Mouse (Mus musculus) kidney, postnatal 10 days (tissue): ENCODE data around the gene Wls.
A peak's percentile ranks its signal among the peaks of the same experiment; 100 is the strongest.

Source experiments
- DNase-seq: peaks from one replicate; pipeline ENCODE4 v3.0.0; 2021; ENCODE audit warnings: mixed read lengths

Wls gene

GRCm38 (mm10) chr3:159839481-159839880 is at the start of gene Wls:
TSS of gene Wls (plus strand) at chr3:159839672.
- DNase-seq: peak; percentile 87

GRCm38 (mm10) chr3:159789781-159790180 is 49.7 kb upstream of the Wls start:
- DNase-seq: no peak

- no peak for DNase-seq
Measured at GRCm38 (mm10) chr3:159831535-159831934, 7.9 kb upstream of the Wls start.

- peak; percentile 75 for DNase-seq
Measured at GRCm38 (mm10) chr3:159840002-159840816, 737 bp downstream of the Wls start.

GRCm38 (mm10) chr3:159840817-159841390 is 1.4 kb downstream of the Wls start:
- DNase-seq: peak; percentile 34

- no peak for DNase-seq
Measured at GRCm38 (mm10) chr3:159841458-159841857, 2.0 kb downstream of the Wls start.

GRCm38 (mm10) chr3:159843135-159843534 is 3.7 kb downstream of the Wls start:
- DNase-seq: no peak

GRCm38 (mm10) chr3:159847410-159848016 is 8.0 kb downstream of the Wls start:
- no peak for DNase-seq

- DNase-seq: no peak
Measured at GRCm38 (mm10) chr3:159848156-159848555, 8.7 kb downstream of the Wls start.

- DNase-seq: no peak
Measured at GRCm38 (mm10) chr3:159851476-159851875, 12.0 kb downstream of the Wls start.

- DNase-seq: no peak
Measured at GRCm38 (mm10) chr3:159851980-159852379, 12.5 kb downstream of the Wls start.

- no peak for DNase-seq
Measured at GRCm38 (mm10) chr3:159857112-159857511, 17.6 kb downstream of the Wls start.

GRCm38 (mm10) chr3:159865691-159866090 is 26.2 kb downstream of the Wls start:
- DNase-seq: no peak

- no peak for DNase-seq
Measured at GRCm38 (mm10) chr3:159878983-159879382, 39.5 kb downstream of the Wls start.

GRCm38 (mm10) chr3:159883325-159883724 is 43.9 kb downstream of the Wls start:
- no peak for DNase-seq

- DNase-seq: no peak
Measured at GRCm38 (mm10) chr3:159884802-159885201, 45.3 kb downstream of the Wls start.

GRCm38 (mm10) chr3:159885271-159885670 is 45.8 kb downstream of the Wls start:
- DNase-seq: peak; percentile 87

- no peak for DNase-seq
Measured at GRCm38 (mm10) chr3:159885781-159886400, 46.4 kb downstream of the Wls start.

- no peak for DNase-seq
Measured at GRCm38 (mm10) chr3:159890176-159891056, 50.9 kb downstream of the Wls start.

- DNase-seq: peak; percentile 9
Measured at GRCm38 (mm10) chr3:159891057-159891752, 51.7 kb downstream of the Wls start.

GRCm38 (mm10) chr3:159907329-159907728 is 67.9 kb downstream of the Wls start:
- no peak for DNase-seq
